Mouse (Mus musculus): ENCODE data around the gene Olfm1. TPM values are rescaled to one million over a fixed set of nuclear protein-coding genes. Genes with fewer than 3 reads are reported as not detected.

Olfm1 gene
- polyA plus RNA-seq, 1 experiment = not detected

DNA sequence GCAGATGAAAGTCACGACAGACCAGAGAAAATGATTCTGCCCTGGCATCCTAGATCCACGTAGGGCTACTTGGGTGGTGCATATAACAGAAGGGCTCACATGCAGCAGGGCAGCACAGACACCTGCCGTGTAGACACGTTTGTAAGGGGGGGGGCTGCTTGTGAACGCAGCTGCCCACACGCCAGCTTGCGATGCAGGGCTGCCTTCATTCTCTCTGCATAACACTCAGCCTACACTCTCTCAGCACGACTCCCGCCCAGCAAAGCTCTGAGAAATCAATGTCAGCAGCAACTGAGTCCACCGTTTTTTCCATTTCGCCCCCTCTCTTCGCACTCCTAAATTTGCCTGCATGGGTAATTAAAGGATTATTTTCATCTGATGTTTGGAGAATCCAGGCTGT is 23.5 kb upstream of the Olfm1 start:
- 31% methylated on average over 12 of the region's 12 CpGs for WGBS
- H3K4me1 ChIP-seq (ENCODE audit: control insufficient read depth, insufficient read depth, low read length) = peaks cover 53% of the 10 kb centered on the region
- no peak for TF ChIP-seq CTCF (IDR thresholded peaks at IDR 0.05; ENCODE audit: insufficient read depth, low read depth, low read length)
- no peak for TF ChIP-seq POLR2A (IDR thresholded peaks at IDR 0.05; ENCODE audit: insufficient read depth, low read depth, low read length)
- H3K4me3 ChIP-seq (ENCODE audit: insufficient read depth, low read depth, low read length) = no peak overlapping the region
- H3K27ac ChIP-seq (ENCODE audit: insufficient read depth, low read depth, low read length) = peak overlapping the region; percentile 29; the same call in 1 of the 2 replicates

DNA sequence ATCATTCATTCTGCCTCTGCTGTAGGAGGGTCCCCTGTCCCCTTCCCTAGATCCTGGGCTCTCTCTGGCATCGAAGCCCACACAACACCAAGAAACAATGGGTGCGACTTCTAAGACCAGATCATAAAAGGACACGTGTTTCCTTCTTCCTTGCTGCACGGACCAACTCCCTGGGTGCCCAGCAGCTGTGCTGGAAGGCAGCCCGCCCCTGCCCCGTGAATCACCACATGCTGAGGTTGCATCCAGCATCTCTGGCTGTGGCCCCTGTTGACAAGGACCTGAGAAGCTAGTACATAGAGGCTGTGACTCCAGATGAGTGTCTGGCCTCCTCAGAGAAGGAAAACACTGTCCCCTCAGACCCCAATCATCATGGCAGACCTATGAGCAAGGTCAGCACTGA is 20.8 kb upstream of the Olfm1 start:
- H3K27ac ChIP-seq (ENCODE audit: insufficient read depth, low read depth, low read length) = peak overlapping the region; percentile 32; the same call in 1 of the 2 replicates
- H3K4me3 ChIP-seq (ENCODE audit: insufficient read depth, low read depth, low read length) = no peak overlapping the region
- 53% methylated on average over 6 of the region's 6 CpGs for WGBS
- H3K4me1 ChIP-seq (ENCODE audit: control insufficient read depth, insufficient read depth, low read length) = peaks cover 43% of the 10 kb centered on the region
- no peak for TF ChIP-seq CTCF (IDR thresholded peaks at IDR 0.05; ENCODE audit: insufficient read depth, low read depth, low read length)
- no peak for TF ChIP-seq POLR2A (IDR thresholded peaks at IDR 0.05; ENCODE audit: insufficient read depth, low read depth, low read length)

- Histone ChIP-seq H3K4me3 (ENCODE audit: insufficient read depth, low read depth, low read length) (no peak overlapping the region), H3K4me1 (ENCODE audit: control insufficient read depth, insufficient read depth, low read length) (peaks cover 41% of the 10 kb centered on the region), H3K27ac (ENCODE audit: insufficient read depth, low read depth, low read length) (peak overlapping the region; percentile 71; the same call in 1 of the 2 replicates)
- no peak for TF ChIP-seq POLR2A (IDR thresholded peaks at IDR 0.05; ENCODE audit: insufficient read depth, low read depth, low read length)
- no peak for TF ChIP-seq CTCF (IDR thresholded peaks at IDR 0.05; ENCODE audit: insufficient read depth, low read depth, low read length)
- 82% methylated on average over 11 of the region's 11 CpGs for WGBS
These were observed 19.3 kb upstream of the Olfm1 start for GRCm38 (mm10) chr2:28173225-28174141.

GRCm38 (mm10) chr2:28174441-28174840 is 18.4 kb upstream of the Olfm1 start:
- H3K27ac ChIP-seq (ENCODE audit: insufficient read depth, low read depth, low read length) = peak overlapping the region; percentile 82
- peaks cover 36% of the 10 kb centered on the region for H3K4me1 ChIP-seq (ENCODE audit: control insufficient read depth, insufficient read depth, low read length)
- H3K4me3 ChIP-seq (ENCODE audit: insufficient read depth, low read depth, low read length) = no peak overlapping the region
- WGBS = 35% methylated on average over 3 of the region's 3 CpGs
- no peak for TF ChIP-seq CTCF (IDR thresholded peaks at IDR 0.05; ENCODE audit: insufficient read depth, low read depth, low read length)

GRCm38 (mm10) chr2:28178600-28178999 is 14.2 kb upstream of the Olfm1 start:
- Histone ChIP-seq H3K27ac (ENCODE audit: insufficient read depth, low read depth, low read length) (no peak overlapping the region), H3K4me3 (ENCODE audit: insufficient read depth, low read depth, low read length) (no peak overlapping the region), H3K4me1 (ENCODE audit: control insufficient read depth, insufficient read depth, low read length) (peaks cover 11% of the 10 kb centered on the region)
- 84% methylated on average over 6 of the region's 6 CpGs for WGBS
- TF ChIP-seq CTCF (IDR thresholded peaks at IDR 0.05; ENCODE audit: insufficient read depth, low read depth, low read length) (no peak), POLR2A (IDR thresholded peaks at IDR 0.05; ENCODE audit: insufficient read depth, low read depth, low read length) (no peak)

- TF ChIP-seq CTCF (IDR thresholded peaks at IDR 0.05; ENCODE audit: insufficient read depth, low read depth, low read length) (no peak), POLR2A (IDR thresholded peaks at IDR 0.05; ENCODE audit: insufficient read depth, low read depth, low read length) (no peak)
- no peak overlapping the region for H3K4me3 ChIP-seq (ENCODE audit: insufficient read depth, low read depth, low read length)
- H3K4me1 ChIP-seq (ENCODE audit: control insufficient read depth, insufficient read depth, low read length) = 0 out of 2 replicates have a peak, but pooled peaks cover 2% of the 10 kb centered on the region
- no peak overlapping the region for H3K27ac ChIP-seq (ENCODE audit: insufficient read depth, low read depth, low read length)
- 78% methylated on average over 3 of the region's 3 CpGs for WGBS
These were observed 12.7 kb upstream of the Olfm1 start for GRCm38 (mm10) chr2:28180053-28180452.

GRCm38 (mm10) chr2:28188398-28188944 is 4.3 kb upstream of the Olfm1 start:
- Histone ChIP-seq H3K27ac (ENCODE audit: insufficient read depth, low read depth, low read length) (no peak overlapping the region), H3K4me1 (ENCODE audit: control insufficient read depth, insufficient read depth, low read length) (peaks cover 13% of the 10 kb centered on the region), H3K4me3 (ENCODE audit: insufficient read depth, low read depth, low read length) (no peak overlapping the region)
- 21% methylated on average over 8 of the region's 8 CpGs for WGBS
- TF ChIP-seq POLR2A (IDR thresholded peaks at IDR 0.05; ENCODE audit: insufficient read depth, low read depth, low read length) (no peak), CTCF (IDR thresholded peaks at IDR 0.05; ENCODE audit: insufficient read depth, low read depth, low read length) (no peak)

GRCm38 (mm10) chr2:28193690-28194087 is 897 bp downstream of the Olfm1 start:
- TF ChIP-seq POLR2A (IDR thresholded peaks at IDR 0.05; ENCODE audit: insufficient read depth, low read depth, low read length) = no peak
- TF ChIP-seq CTCF (IDR thresholded peaks at IDR 0.05; ENCODE audit: insufficient read depth, low read depth, low read length) = no peak
- Histone ChIP-seq H3K4me3 (ENCODE audit: insufficient read depth, low read depth, low read length) (peak overlapping the region; percentile 95), H3K4me1 (ENCODE audit: control insufficient read depth, insufficient read depth, low read length) (peaks cover 33% of the 10 kb centered on the region), H3K27ac (ENCODE audit: insufficient read depth, low read depth, low read length) (peak overlapping the region; percentile 86)
- 8% methylated on average over 12 of the region's 12 CpGs for WGBS

DNA sequence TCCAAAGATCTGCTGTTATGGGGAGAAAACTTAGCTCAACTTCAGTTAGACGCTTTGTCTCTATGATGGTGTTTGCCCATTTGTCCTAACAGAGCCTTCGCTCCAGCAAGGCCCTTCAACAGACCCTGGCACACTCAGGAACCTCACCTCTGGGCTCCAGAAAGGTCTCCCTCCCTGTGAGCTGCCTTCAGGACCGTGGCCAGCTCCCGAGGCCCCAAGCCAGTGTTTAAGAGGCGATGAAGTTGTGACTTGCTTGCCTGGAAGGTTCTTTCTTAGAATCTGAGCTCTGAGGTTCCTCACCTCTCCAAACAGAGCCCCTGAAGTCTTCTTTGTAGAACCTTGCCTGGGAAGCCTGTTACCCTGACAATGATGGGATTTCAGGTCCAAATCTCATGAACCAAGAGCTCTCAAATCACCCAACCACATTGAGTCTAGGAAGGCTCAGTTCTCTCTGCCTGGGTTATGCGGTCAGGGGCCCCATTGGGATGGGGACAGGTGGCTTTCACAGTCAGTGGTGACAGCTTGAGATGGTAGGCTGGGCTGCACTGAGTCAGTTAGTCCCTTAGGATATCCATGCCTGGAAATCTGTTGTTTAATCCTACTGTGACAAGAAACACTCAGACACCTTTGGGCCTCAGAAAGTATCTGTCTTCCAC is 2.3 kb downstream of the Olfm1 start:
- 73% methylated on average over 6 of the region's 6 CpGs for WGBS
- Histone ChIP-seq H3K4me1 (ENCODE audit: control insufficient read depth, insufficient read depth, low read length) (peaks cover 33% of the 10 kb centered on the region), H3K4me3 (ENCODE audit: insufficient read depth, low read depth, low read length) (peak overlapping the region; percentile 19), H3K27ac (ENCODE audit: insufficient read depth, low read depth, low read length) (no peak overlapping the region)
- TF ChIP-seq POLR2A (IDR thresholded peaks at IDR 0.05; ENCODE audit: insufficient read depth, low read depth, low read length) (no peak), CTCF (IDR thresholded peaks at IDR 0.05; ENCODE audit: insufficient read depth, low read depth, low read length) (no peak)
